Comparison of ENCODE assay signal across 9 mouse cellular contexts in the genomic region with DNA sequence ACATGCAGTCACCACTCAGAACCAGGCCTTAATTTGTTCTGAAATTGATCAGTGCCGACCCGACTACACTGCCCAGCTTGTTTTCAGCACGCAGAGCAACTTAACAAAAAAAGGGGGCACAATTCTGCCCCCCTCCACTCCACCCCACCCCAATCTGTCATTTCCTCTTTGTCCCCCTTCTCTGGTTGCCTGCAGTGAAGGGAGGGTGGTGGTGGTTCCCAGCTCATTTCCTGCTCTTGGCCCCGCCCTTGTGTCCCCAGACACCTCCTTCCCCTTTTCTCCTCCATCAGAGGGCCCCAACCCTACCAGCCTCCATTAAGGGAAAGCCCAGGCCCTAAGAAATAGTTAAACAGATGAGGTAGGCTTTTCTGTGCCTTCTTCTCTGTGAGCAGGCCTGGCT. TPM values are rescaled to one million over a fixed set of nuclear protein-coding genes. Genes with fewer than 3 reads are reported as not detected.
DNase-seq lines count a peak whose midpoint lies in the region; ATAC-seq and TF ChIP-seq lines count a peak whose summit lies in the region.
"Had no signal": no experiment of that assay in that cellular context is flagged by ENCODE, and none has a peak within 500 bp of the region (broad histone marks: within the 10 kb centered on the region; RNA-seq: fewer than 3 reads in every experiment).

No protein-coding gene starts in this region.

- no peaks in the 10 kb centered on the region for H3K9me3 ChIP-seq in liver, embryonic 15.5 days (replicated peaks)

- WGBS in liver, embryonic 15.5 days (ENCODE audit: insufficient replicate concordance), result 9% methylated on average over 4 of the region's 4 CpGs

- H3K27ac ChIP-seq in liver, embryonic 15.5 days (replicated peaks), result 0 out of 2 replicates have a peak overlapping the region, but pooled peaks have one; percentile 72
- H3K27ac ChIP-seq in layer of hippocampus, adult 2 months, result no peak overlapping the region

- peak; percentile 37 for ATAC-seq in liver, embryonic 15.5 days (ENCODE audit: insufficient read depth)
- no peak for ATAC-seq in erythroblast, adult 5-6 weeks (replicated peaks; ENCODE audit: low FRiP score, poor library complexity, severe bottlenecking)
- ATAC-seq: forebrain, postnatal 0 days had no signal

- H3K9ac ChIP-seq in liver, embryonic 15.5 days, result no peak overlapping the region
- H3K9ac ChIP-seq: forebrain, postnatal 0 days had no signal

- TF ChIP-seq CTCF in layer of hippocampus, adult 2 months (conservative IDR thresholded peaks at IDR 0.05), result no peak

- H3K4me3 ChIP-seq in liver, embryonic 15.5 days (replicated peaks), result peak overlapping the region; percentile 47
- no peak overlapping the region for H3K4me3 ChIP-seq in layer of hippocampus, adult 2 months

- no peaks in the 10 kb centered on the region for H3K27me3 ChIP-seq in liver, embryonic 15.5 days

- DNase-seq in CD4-positive, CD25-positive, alpha-beta regulatory T cell, adult 2 months (ENCODE audit: low read depth, low spot score), result peak; percentile 90
- peak; percentile 59 for DNase-seq in R1 (ENCODE audit: low read depth, low spot score)
- peak; percentile 73 to 78 for DNase-seq in spleen, adult 18-20 months
- DNase-seq in frontal cortex, postnatal 10 days (ENCODE audit: low spot score in 2 of 2), result no peak
- DNase-seq in layer of hippocampus, adult 2 months (ENCODE audit: low spot score in 2 of 2), result no peak
- DNase-seq in adrenal gland, postnatal 10 days, result no peak
- DNase-seq: forebrain, postnatal 0 days had no signal

- H3K4me2 ChIP-seq in liver, embryonic 15.5 days, result peak overlapping the region; percentile 58

- peaks cover 16% of the 10 kb centered on the region for H3K4me1 ChIP-seq in liver, embryonic 15.5 days (replicated peaks)

- no peaks in the 10 kb centered on the region for H3K36me3 ChIP-seq in liver, embryonic 15.5 days (replicated peaks)

RNA-seq across cellular contexts. Expression of a gene that starts 1.3 kb away (rescaled TPM):
- polyA plus RNA-seq in liver, embryonic 15.5 days (2015; fragmentation: Nextera tagmentation; extraction: Ambion mirVana), result 5.0 and 5.3 TPM in 2 replicates
- 20.1 and 21.1 TPM in 2 replicates for total RNA-seq in erythroblast, adult 5-6 weeks (2015; ENCODE audit: low replicate concordance)
- total RNA-seq in erythroblast, adult 5-6 weeks (2017; ENCODE audit: low replicate concordance), result 25.9 and 26.9 TPM in 2 replicates
- total RNA-seq in layer of hippocampus, adult 2 months (2021), result 1 to 10 TPM; 1.9 to 2.2 TPM
- 1 to 10 TPM; 5.1 to 6.1 TPM for total RNA-seq in adrenal gland, postnatal 10 days (2021)

RNA-seq across cellular contexts. Expression of a gene that starts 20.2 kb away (rescaled TPM):
- polyA plus RNA-seq in liver, embryonic 15.5 days (2015; fragmentation: Nextera tagmentation; extraction: Ambion mirVana), result 0.07 and 0.18 TPM in 2 replicates
- not detected in 2 replicates for total RNA-seq in erythroblast, adult 5-6 weeks (2015; ENCODE audit: low replicate concordance)
- total RNA-seq in erythroblast, adult 5-6 weeks (2017; ENCODE audit: low replicate concordance), result 0.68 TPM in 1 of 2 replicates, not detected in the other
- total RNA-seq in layer of hippocampus, adult 2 months (2021), result 1 to 10 TPM; 5.1 to 6.1 TPM
- under 1 TPM; 0.12 to 0.21 TPM for total RNA-seq in adrenal gland, postnatal 10 days (2021)

RNA-seq across cellular contexts. Expression of a gene that starts 21.0 kb away (rescaled TPM):
- 18.6 and 21.3 TPM in 2 replicates for polyA plus RNA-seq in liver, embryonic 15.5 days (2015; fragmentation: Nextera tagmentation; extraction: Ambion mirVana)
- 2.7 and 12.7 TPM in 2 replicates for total RNA-seq in erythroblast, adult 5-6 weeks (2015; ENCODE audit: low replicate concordance)
- 9.1 and 23.1 TPM in 2 replicates for total RNA-seq in erythroblast, adult 5-6 weeks (2017; ENCODE audit: low replicate concordance)
- total RNA-seq in layer of hippocampus, adult 2 months (2021), result 100 to 1,000 TPM; 126 to 128 TPM
- 10 to 100 TPM; 53.5 to 67.7 TPM for total RNA-seq in adrenal gland, postnatal 10 days (2021)

RNA-seq across cellular contexts. Expression of a gene that starts 28.6 kb away (rescaled TPM):
- polyA plus RNA-seq in liver, embryonic 15.5 days (2015; fragmentation: Nextera tagmentation; extraction: Ambion mirVana), result 2.1 and 2.5 TPM in 2 replicates
- total RNA-seq in erythroblast, adult 5-6 weeks (2015; ENCODE audit: low replicate concordance), result not detected in 2 replicates
- total RNA-seq in erythroblast, adult 5-6 weeks (2017; ENCODE audit: low replicate concordance), result not detected in 2 replicates
- total RNA-seq in layer of hippocampus, adult 2 months (2021), result 1 to 10 TPM; 4.1 to 5.6 TPM
- 10 to 100 TPM; 16.6 to 36.1 TPM for total RNA-seq in adrenal gland, postnatal 10 days (2021)

RNA-seq across cellular contexts. Expression of a gene that starts 29.5 kb away (rescaled TPM):
- polyA plus RNA-seq in liver, embryonic 15.5 days (2015; fragmentation: Nextera tagmentation; extraction: Ambion mirVana), result 0.21 and 0.33 TPM in 2 replicates
- total RNA-seq in erythroblast, adult 5-6 weeks (2015; ENCODE audit: low replicate concordance), result not detected in 2 replicates
- not detected in 2 replicates for total RNA-seq in erythroblast, adult 5-6 weeks (2017; ENCODE audit: low replicate concordance)
- total RNA-seq in layer of hippocampus, adult 2 months (2021), result 1 to 10 TPM; 7.7 to 8.7 TPM
- total RNA-seq in adrenal gland, postnatal 10 days (2021), result 1 to 10 TPM; 5.3 to 5.7 TPM

Comparison
In these comparisons a context has a peak if more than half of its experiments do, and no peak if none do; other contexts are left out.
1. DNase-seq: peak in CD4-positive, CD25-positive, alpha-beta regulatory T cell, adult 2 months (single experiment), R1 (single experiment) and spleen, adult 18-20 months (2 of 2); none in frontal cortex, postnatal 10 days (0 of 2), layer of hippocampus, adult 2 months (0 of 2) and adrenal gland, postnatal 10 days (single experiment).